Mouse (Mus musculus): Measurements from ENCODE around the gene Col16a1. TPM values are rescaled to one million over a fixed set of nuclear protein-coding genes. Genes with fewer than 3 reads are reported as not detected.
A peak's percentile ranks its signal among the peaks of the same experiment; 100 is the strongest.

The Col16a1 gene
- total RNA-seq, 2 experiments from 2014 or later: 15.6 to 18.7 TPM

DNA sequence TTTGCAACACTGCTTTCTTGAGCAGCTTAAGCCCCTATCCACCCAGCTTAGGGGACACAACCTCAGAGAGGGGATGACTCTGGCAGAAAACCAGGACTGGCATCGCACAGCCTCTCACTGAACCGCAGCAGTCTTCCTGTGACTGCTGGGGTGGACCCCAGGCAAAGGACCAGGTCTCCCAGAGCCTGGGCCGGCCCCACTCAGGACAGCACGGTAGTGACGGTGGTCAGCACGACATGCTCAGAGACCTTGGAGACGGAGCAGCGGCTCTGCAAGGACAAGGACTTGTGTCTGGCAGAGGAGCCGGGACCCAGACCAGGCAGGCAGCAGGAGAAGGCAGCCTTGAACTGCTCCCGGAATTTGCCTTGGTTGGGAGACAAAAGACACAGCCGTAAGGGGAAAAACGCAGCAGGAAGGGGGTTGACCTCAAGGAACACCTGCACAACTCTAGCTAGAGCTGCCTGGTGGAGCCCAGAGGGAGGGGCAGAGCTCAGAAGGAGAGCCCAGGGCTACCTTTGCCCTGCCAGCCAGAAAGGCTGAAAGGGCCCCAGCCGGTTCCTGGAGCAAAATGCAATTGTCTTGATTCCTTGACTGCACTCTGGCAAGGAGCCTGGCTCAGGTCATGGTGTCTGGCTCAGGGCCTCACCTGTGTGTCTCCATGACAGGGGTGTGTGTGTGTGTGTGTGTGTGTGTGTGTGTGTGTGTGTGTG is 83.2 kb downstream of the Col16a1 start:
- peak; percentile 50 to 62 for DNase-seq

DNA sequence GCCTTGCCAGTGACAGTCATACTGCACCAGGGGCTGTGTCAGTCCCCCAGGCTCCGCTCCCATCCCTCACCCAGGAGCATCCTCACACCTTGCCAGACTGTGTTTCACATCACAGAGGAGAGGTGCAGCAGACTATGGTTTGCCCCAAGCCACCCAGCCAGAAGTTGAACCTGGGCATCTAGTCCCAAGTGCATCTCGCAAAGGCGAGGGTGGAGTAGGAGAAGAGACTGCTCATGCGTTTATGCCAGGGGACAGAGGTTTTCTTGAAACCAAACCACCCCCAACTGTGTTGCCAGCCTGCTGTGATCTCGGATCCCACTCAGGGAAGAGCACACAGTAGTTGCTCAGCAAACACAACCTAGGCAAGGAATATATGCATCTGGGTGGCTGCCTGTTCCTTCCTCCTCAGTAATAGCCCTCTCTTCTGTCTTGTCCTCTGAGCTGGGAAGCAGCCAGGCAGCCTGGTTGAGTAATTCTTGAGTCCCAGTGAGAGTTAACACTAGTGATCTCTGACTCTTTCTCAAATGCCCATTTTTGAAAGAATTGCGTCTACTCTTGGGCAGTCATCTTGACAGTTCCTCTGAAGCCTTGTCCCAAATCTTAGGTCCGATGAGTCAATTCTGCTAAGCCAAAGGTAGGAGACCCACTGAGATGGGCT is 83.9 kb downstream of the Col16a1 start:
- DNase-seq: peak; percentile 36

DNA sequence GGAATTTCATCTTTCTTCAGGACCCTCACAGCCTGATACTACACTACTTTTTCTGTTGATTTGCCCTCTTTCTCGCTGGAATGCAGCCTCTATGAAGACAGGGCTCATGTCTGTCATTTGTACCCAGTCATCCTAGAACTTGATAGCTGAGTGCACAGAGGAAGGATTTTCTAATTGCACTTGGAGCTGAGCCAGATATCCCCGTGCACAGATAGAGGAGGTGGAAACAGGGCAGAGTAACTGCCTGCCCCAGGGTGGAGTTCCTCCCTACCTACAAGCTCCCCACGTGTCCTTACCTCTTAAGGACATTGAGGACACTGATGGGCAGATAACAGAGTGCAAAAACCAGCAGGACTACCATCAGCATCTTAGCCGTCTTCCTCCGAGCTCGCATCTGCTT is 85.8 kb downstream of the Col16a1 start:
- no peak for DNase-seq

DNA sequence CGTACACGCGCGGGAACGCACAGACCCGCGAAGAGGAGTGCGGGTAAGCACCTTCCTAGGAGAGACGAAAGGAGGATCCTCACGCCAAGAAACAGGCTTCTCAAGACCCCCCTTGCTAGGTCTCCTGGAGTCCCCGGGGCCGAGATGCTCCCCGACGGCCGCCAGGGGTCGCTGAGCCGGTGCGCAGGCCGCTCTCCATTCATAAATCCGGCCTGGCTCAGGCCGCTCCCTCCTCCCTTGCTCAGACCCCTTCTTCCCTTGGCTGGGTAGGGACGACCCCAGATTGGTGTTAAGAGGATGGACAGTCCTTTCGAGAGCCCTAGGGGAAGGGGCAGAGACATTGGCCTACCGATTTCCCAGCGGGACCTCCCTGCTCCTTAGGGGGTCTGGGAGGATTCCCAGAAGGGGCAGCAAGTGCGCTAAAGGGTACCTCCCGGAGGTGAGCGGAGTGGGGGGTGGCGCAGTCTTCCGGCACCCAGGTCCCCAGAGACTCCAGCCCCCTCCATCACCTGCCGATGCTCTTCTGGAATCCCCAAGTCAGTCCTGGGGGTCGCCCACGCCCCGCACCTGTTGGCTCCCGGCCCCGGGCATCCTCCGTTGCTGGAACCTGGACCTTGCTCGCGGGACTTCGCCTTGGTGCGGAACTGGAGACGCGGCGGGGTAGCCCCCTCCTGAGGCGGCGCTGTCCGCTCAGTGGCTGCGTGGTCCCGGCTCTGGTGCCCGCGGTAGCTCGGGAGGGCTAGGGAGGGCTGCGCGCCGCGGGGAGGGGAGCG is 91.0 kb downstream of the Col16a1 start:
- peak; percentile 80 to 89 for DNase-seq

DNA sequence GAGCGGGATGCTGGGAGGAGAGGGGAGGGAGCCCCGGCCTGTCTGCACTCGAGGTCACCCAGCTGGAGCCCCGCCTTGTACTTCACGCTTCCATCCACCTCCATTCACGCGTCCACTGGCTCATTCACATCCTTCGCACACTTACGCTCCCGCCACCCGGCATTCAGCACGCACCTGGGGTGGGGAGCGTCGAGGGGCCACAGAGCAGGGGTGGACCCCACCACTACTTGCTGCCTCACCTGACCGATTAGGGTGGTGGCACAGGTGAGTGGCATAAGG is 91.5 kb downstream of the Col16a1 start, which contains the start of gene Hcrtr1:
Gene Hcrtr1 (minus strand): TSS at position 146 of the 279 bp plus-strand sequence.
- DNase-seq: no peak

DNA sequence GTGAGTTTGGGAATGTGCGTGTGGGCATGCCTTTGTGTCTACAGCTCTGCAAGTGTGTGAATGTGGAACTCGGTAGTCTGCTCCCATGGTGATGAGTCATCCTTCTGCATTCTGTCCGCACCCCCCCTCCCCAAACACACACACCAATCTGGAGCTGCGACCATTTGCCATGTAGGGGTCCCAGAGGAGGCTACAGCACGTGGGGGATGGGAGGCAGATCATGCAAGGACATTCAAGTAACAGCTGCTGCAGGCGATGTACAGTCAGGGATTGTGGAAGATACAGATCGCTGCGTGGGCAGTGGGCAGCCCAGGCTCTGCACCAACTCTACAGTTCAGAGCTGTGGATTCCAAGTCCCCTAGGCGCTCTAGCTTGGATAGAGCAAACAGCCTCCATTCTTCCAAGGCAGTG is 93.4 kb downstream of the Col16a1 start:
- no peak for DNase-seq

DNA sequence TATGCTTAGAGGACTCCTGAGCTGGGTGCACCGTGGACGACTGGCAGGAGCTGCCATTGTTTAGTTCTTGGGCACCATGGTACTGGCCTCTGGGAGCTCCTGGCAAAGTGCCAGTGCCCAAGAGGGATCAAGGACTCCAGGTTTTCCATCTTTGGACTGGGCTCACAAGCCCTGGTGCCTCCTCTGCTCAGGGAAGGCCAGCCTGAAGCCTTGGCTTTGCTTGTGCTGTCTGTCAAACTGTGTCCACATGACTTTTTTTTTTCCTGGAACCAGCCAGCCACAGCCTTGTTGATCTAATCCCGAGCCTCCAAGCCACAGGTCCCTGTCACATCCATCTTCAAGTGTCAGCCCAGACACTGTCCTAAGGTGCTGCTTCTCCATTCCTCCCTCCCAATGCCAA is 94.1 kb downstream of the Col16a1 start:
- DNase-seq: peak; percentile 68 to 75

DNA sequence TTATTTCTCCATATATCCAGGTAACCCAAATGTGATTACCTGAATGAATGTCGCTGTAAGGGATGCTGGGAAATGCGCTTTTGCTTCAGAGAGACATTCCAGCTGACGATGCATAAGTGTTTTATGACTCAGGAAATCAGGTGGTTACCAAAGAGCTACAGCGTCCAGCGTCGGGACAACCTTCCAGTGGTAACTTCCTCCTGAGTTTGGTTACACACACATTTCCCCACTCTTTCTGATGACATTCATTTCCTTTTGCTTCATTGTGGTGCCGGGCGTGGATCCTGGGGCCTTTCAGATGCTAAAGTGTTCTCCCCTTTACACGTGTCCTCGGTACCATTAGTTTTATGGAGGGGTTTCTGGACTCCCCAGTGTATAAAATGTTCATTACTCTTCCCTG is 100.8 kb downstream of the Col16a1 start:
- DNase-seq: no peak

Other genes starting within 250 kb of the Col16a1 start
- 100 to 1,000 TPM; 311 to 416 TPM for gene Ptp4a2, start 236.6 kb upstream of the Col16a1 start, total RNA-seq (2021)
- gene Spocd1, start 118.6 kb upstream of the Col16a1 start, total RNA-seq (2021): 1 to 10 TPM in 1 of 2 experiments, under 1 TPM in 1; 0.86 to 1.3 TPM
- gene Adgrb2, start 63.0 kb upstream of the Col16a1 start, total RNA-seq (2021): 10 to 100 TPM; 21.0 to 24.4 TPM
- gene Pef1, start 54.7 kb downstream of the Col16a1 start, total RNA-seq (2021): 10 to 100 TPM; 74.4 to 84.0 TPM
- gene Hcrtr1, start 91.5 kb downstream of the Col16a1 start, total RNA-seq (2021): under 1 TPM; 0.40 to 0.46 TPM
- gene Tinagl1, start 127.3 kb downstream of the Col16a1 start, total RNA-seq (2021): 100 to 1,000 TPM; 103 to 217 TPM
- gene Gm853, start 174.6 kb downstream of the Col16a1 start, total RNA-seq (2021): not detected
- 1 to 10 TPM in 1 of 2 experiments, under 1 TPM in 1; 0.50 to 1.4 TPM for gene Serinc2, start 231.4 kb downstream of the Col16a1 start, total RNA-seq (2021)

All from adrenal gland, postnatal 36 days (tissue).